8 mouse cellular contexts compared by ENCODE assay signal in genomic region chr5:30914849-30915248, GRCm38 (mm10). TPM values are rescaled to one million over a fixed set of nuclear protein-coding genes. Genes with fewer than 3 reads are reported as not detected.
DNase-seq lines count a peak whose midpoint lies in the region; ATAC-seq and TF ChIP-seq lines count a peak whose summit lies in the region.

No protein-coding gene starts in this region.

- ATAC-seq in forebrain, embryonic 13.5 days: no peak
- ATAC-seq in limb, embryonic 15.5 days (ENCODE audit: insufficient number of reproducible peaks, low FRiP score, low TSS enrichment, low read depth): no peak
- ATAC-seq in CD4-positive, CD25-positive, alpha-beta regulatory T cell, adult 4 months: no peak

- TF ChIP-seq POLR2A in kidney, adult 2 months (IDR thresholded peaks at IDR 0.05; ENCODE audit: low read depth, low read length): no peak
- TF ChIP-seq POLR2A in bone marrow macrophage, adult 2 months (IDR thresholded peaks at IDR 0.05; ENCODE audit: borderline replicate concordance, low read depth, low read length): no peak

- H3K27ac ChIP-seq in kidney, adult 2 months (ENCODE audit: insufficient read depth, low read depth, low read length): peak overlapping the region; percentile 27; the same call in 1 of the 2 replicates
- peak overlapping the region; percentile 95 for H3K27ac ChIP-seq in bone marrow macrophage, adult 2 months (ENCODE audit: insufficient read depth, low read depth, low read length)
- H3K27ac ChIP-seq in forebrain, embryonic 13.5 days: no peak overlapping the region
- H3K27ac ChIP-seq in limb, embryonic 15.5 days: peak overlapping the region; percentile 98

- H3K4me3 ChIP-seq in kidney, adult 2 months (ENCODE audit: insufficient read depth, low read depth, low read length): peak overlapping the region; percentile 54
- peak overlapping the region; percentile 57 for H3K4me3 ChIP-seq in bone marrow macrophage, adult 2 months (ENCODE audit: insufficient read depth, low read length)
- H3K4me3 ChIP-seq in forebrain, embryonic 13.5 days: no peak overlapping the region
- peak overlapping the region; percentile 53 for H3K4me3 ChIP-seq in limb, embryonic 15.5 days

- 64% methylated on average over 6 of the region's 6 CpGs for whole genome bisulfite sequencing in kidney, adult 2 months
- WGBS in forebrain, embryonic 13.5 days: 88% methylated on average over 6 of the region's 6 CpGs
- WGBS in limb, embryonic 15.5 days: 29% methylated on average over 6 of the region's 6 CpGs

- H3K27me3 ChIP-seq in kidney, adult 2 months (replicated peaks; ENCODE audit: control insufficient read depth, insufficient read depth, low read length): no peaks in the 10 kb centered on the region
- no peaks in the 10 kb centered on the region for H3K27me3 ChIP-seq in forebrain, embryonic 13.5 days
- H3K27me3 ChIP-seq in limb, embryonic 15.5 days: no peaks in the 10 kb centered on the region

- no peaks in the 10 kb centered on the region for H3K9me3 ChIP-seq in forebrain, embryonic 13.5 days (replicated peaks)
- no peaks in the 10 kb centered on the region for H3K9me3 ChIP-seq in limb, embryonic 15.5 days

- peaks cover 23% of the 10 kb centered on the region for H3K4me1 ChIP-seq in kidney, adult 2 months (ENCODE audit: control insufficient read depth, insufficient read depth, low read length)
- H3K4me1 ChIP-seq in bone marrow macrophage, adult 2 months (ENCODE audit: control insufficient read depth, insufficient read depth, low read length): peaks cover 35% of the 10 kb centered on the region
- H3K4me1 ChIP-seq in forebrain, embryonic 13.5 days: peaks cover 37% of the 10 kb centered on the region
- H3K4me1 ChIP-seq in limb, embryonic 15.5 days: peaks cover 86% of the 10 kb centered on the region

- 0 out of 2 replicates have a peak overlapping the region, but pooled peaks have one; percentile 8 for H3K4me2 ChIP-seq in forebrain, embryonic 13.5 days
- peak overlapping the region; percentile 89 for H3K4me2 ChIP-seq in limb, embryonic 15.5 days

- no peak for TF ChIP-seq CTCF in kidney, adult 2 months (conservative IDR thresholded peaks at IDR 0.05; ENCODE audit: insufficient read depth, insufficient read length, low read depth, low read length)
- no peak for TF ChIP-seq CTCF in bone marrow macrophage, adult 2 months (IDR thresholded peaks at IDR 0.05; ENCODE audit: low read depth, low read length)

- no peak for DNase-seq in kidney, adult 2 months
- DNase-seq in kidney, adult 8-10 months: no peak
- no peak for DNase-seq in adipocyte (ENCODE audit: low spot score)
- no peak for DNase-seq in adrenal gland, postnatal 36 days

- H3K9ac ChIP-seq in forebrain, embryonic 13.5 days: no peak overlapping the region
- peak overlapping the region; percentile 64 for H3K9ac ChIP-seq in limb, embryonic 15.5 days

- H3K36me3 ChIP-seq in kidney, adult 2 months (ENCODE audit: control insufficient read depth, insufficient read depth, low read length): no peaks in the 10 kb centered on the region
- H3K36me3 ChIP-seq in forebrain, embryonic 13.5 days (ENCODE audit: poor library complexity, severe bottlenecking): no peaks in the 10 kb centered on the region
- H3K36me3 ChIP-seq in limb, embryonic 15.5 days: peaks cover 31% of the 10 kb centered on the region

RNA-seq across cellular contexts. Expression of gene Emilin1, which starts 1.6 kb away (rescaled TPM):
- 55.6 and 63.8 TPM in 2 replicates for polyA plus RNA-seq in kidney, adult 2 months (2012; rRNA removed)
- 29.1 and 37.2 TPM in 2 replicates for polyA plus RNA-seq in bone marrow macrophage, adult 2 months (2012; ENCODE audit: insufficient read depth, insufficient read length, missing spikeins)
- polyA plus RNA-seq in forebrain, embryonic 13.5 days (2015; fragmentation: Nextera tagmentation; extraction: Ambion mirVana): 10.3 and 15.7 TPM in 2 replicates
- polyA plus RNA-seq in limb, embryonic 15.5 days (2015; fragmentation: Nextera tagmentation; extraction: Ambion mirVana): 274 and 287 TPM in 2 replicates
- 10 to 100 TPM; 49.8 to 56.0 TPM for total RNA-seq in adrenal gland, postnatal 36 days (2021)
- under 1 TPM; 0.32 to 0.90 TPM for polyA plus RNA-seq in CD4-positive, CD25-positive, alpha-beta regulatory T cell, adult 4 months (2017; shearing (Covaris generic))

RNA-seq across cellular contexts. Expression of gene Khk, which starts 6.4 kb away (rescaled TPM):
- polyA plus RNA-seq in kidney, adult 2 months (2012; rRNA removed): 1,147 and 1,266 TPM in 2 replicates
- polyA plus RNA-seq in bone marrow macrophage, adult 2 months (2012; ENCODE audit: insufficient read depth, insufficient read length, missing spikeins): 29.8 and 38.9 TPM in 2 replicates
- polyA plus RNA-seq in forebrain, embryonic 13.5 days (2015; fragmentation: Nextera tagmentation; extraction: Ambion mirVana): 3.3 and 7.6 TPM in 2 replicates
- polyA plus RNA-seq in limb, embryonic 15.5 days (2015; fragmentation: Nextera tagmentation; extraction: Ambion mirVana): 23.6 and 28.1 TPM in 2 replicates
- 10 to 100 TPM; 37.5 to 64.9 TPM for total RNA-seq in adrenal gland, postnatal 36 days (2021)
- 10 to 100 TPM; 20.3 to 26.3 TPM for polyA plus RNA-seq in CD4-positive, CD25-positive, alpha-beta regulatory T cell, adult 4 months (2017; shearing (Covaris generic))

RNA-seq across cellular contexts. Expression of gene Ost4, which starts 7.3 kb away (rescaled TPM):
- 377 and 422 TPM in 2 replicates for polyA plus RNA-seq in kidney, adult 2 months (2012; rRNA removed)
- 317 and 358 TPM in 2 replicates for polyA plus RNA-seq in bone marrow macrophage, adult 2 months (2012; ENCODE audit: insufficient read depth, insufficient read length, missing spikeins)
- 325 and 333 TPM in 2 replicates for polyA plus RNA-seq in forebrain, embryonic 13.5 days (2015; fragmentation: Nextera tagmentation; extraction: Ambion mirVana)
- 464 and 505 TPM in 2 replicates for polyA plus RNA-seq in limb, embryonic 15.5 days (2015; fragmentation: Nextera tagmentation; extraction: Ambion mirVana)
- total RNA-seq in adrenal gland, postnatal 36 days (2021): 100 to 1,000 TPM; 211 to 228 TPM
- polyA plus RNA-seq in CD4-positive, CD25-positive, alpha-beta regulatory T cell, adult 4 months (2017; shearing (Covaris generic)): 100 to 1,000 TPM; 200 to 285 TPM

RNA-seq across cellular contexts. Expression of gene Agbl5, which starts 26.4 kb away (rescaled TPM):
- polyA plus RNA-seq in kidney, adult 2 months (2012; rRNA removed): 22.6 and 24.1 TPM in 2 replicates
- polyA plus RNA-seq in bone marrow macrophage, adult 2 months (2012; ENCODE audit: insufficient read depth, insufficient read length, missing spikeins): 5.8 and 6.5 TPM in 2 replicates
- 22.7 and 25.3 TPM in 2 replicates for polyA plus RNA-seq in forebrain, embryonic 13.5 days (2015; fragmentation: Nextera tagmentation; extraction: Ambion mirVana)
- polyA plus RNA-seq in limb, embryonic 15.5 days (2015; fragmentation: Nextera tagmentation; extraction: Ambion mirVana): 16.4 and 21.9 TPM in 2 replicates
- 10 to 100 TPM in 1 of 2 experiments, 1 to 10 TPM in 1; 6.6 to 12.2 TPM for total RNA-seq in adrenal gland, postnatal 36 days (2021)
- 1 to 10 TPM; 4.4 to 5.5 TPM for polyA plus RNA-seq in CD4-positive, CD25-positive, alpha-beta regulatory T cell, adult 4 months (2017; shearing (Covaris generic))

RNA-seq across cellular contexts. Expression of gene Cgref1, which starts 30.5 kb away (rescaled TPM):
- 387 and 411 TPM in 2 replicates for polyA plus RNA-seq in kidney, adult 2 months (2012; rRNA removed)
- not detected in 2 replicates for polyA plus RNA-seq in bone marrow macrophage, adult 2 months (2012; ENCODE audit: insufficient read depth, insufficient read length, missing spikeins)
- polyA plus RNA-seq in forebrain, embryonic 13.5 days (2015; fragmentation: Nextera tagmentation; extraction: Ambion mirVana): 9.2 and 10.1 TPM in 2 replicates
- polyA plus RNA-seq in limb, embryonic 15.5 days (2015; fragmentation: Nextera tagmentation; extraction: Ambion mirVana): 21.0 and 31.7 TPM in 2 replicates
- total RNA-seq in adrenal gland, postnatal 36 days (2021): 1 to 10 TPM in 1 of 2 experiments, under 1 TPM in 1; 0.89 to 1.3 TPM
- 1 to 10 TPM in 1 of 2 experiments, not detected in 1; 1.7 TPM for polyA plus RNA-seq in CD4-positive, CD25-positive, alpha-beta regulatory T cell, adult 4 months (2017; shearing (Covaris generic))

Comparison
In these comparisons a context has a peak if more than half of its experiments do, and no peak if none do; other contexts are left out.
1. RNA of gene Khk, which starts 6.4 kb away (polyA plus RNA-seq): 1,147 to 1,266 TPM in kidney, adult 2 months; 29.8 to 38.9 TPM in bone marrow macrophage, adult 2 months, 20.3 to 26.3 TPM in CD4-positive, CD25-positive, alpha-beta regulatory T cell, adult 4 months, 23.6 to 28.1 TPM in limb, embryonic 15.5 days and 3.3 to 7.6 TPM in forebrain, embryonic 13.5 days; every median in the first group is over 10 times any median in the second.